9 mouse cellular contexts compared by ENCODE assay signal in the genomic region with DNA sequence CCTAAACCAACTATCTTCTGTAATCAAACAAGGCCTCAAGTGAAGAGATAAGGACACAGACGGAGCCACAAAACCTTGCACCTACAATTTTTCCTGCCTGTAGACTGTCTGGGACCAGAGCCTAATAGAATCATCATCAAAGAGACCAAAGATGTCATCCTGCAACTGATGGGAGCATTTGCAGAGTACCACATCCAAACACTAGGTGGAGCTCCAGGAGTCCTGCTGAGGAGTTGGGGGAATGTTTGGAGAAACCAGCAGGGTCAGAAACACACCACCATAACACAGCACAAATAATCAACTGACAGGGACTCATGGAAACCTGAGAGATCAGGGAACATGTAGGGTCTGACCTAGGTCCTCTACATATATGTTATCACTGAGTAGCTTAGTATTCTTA.
DNase-seq lines count a peak whose midpoint lies in the region; ATAC-seq and TF ChIP-seq lines count a peak whose summit lies in the region.
"Had no signal": no experiment of that assay in that cellular context is flagged by ENCODE, and none has a peak within 500 bp of the region (broad histone marks: within the 10 kb centered on the region; RNA-seq: fewer than 3 reads in every experiment).

No protein-coding gene starts in this region.

- H3K4me1 ChIP-seq in heart, adult 2 months (ENCODE audit: control insufficient read depth, insufficient read depth, low read length) = no peaks in the 10 kb centered on the region
- H3K4me1 ChIP-seq in lung, embryonic 14.5 days (ENCODE audit: insufficient read depth) = no peaks in the 10 kb centered on the region
- H3K4me1 ChIP-seq: heart, embryonic 12.5 days had no signal

- H3K27ac ChIP-seq in heart, adult 2 months = no peak overlapping the region
- H3K27ac ChIP-seq in lung, embryonic 14.5 days (ENCODE audit: low read depth) = no peak overlapping the region

- H3K9ac ChIP-seq in heart, adult 2 months (ENCODE audit: low read depth, low read length) = no peak overlapping the region
- no peak overlapping the region for H3K9ac ChIP-seq in lung, embryonic 14.5 days
- H3K9ac ChIP-seq: heart, embryonic 12.5 days had no signal

- intact Hi-C loops in heart, adult 2 months (cut with DNase I) = no loop called here

- H3K9me3 ChIP-seq in lung, embryonic 14.5 days (ENCODE audit: low read depth, low read length) = no peaks in the 10 kb centered on the region
- H3K9me3 ChIP-seq: heart, embryonic 12.5 days had no signal

- TF ChIP-seq POLR2A in heart, adult 2 months (IDR thresholded peaks at IDR 0.05; ENCODE audit: insufficient read depth, low read depth, low read length) = no peak

- ATAC-seq in lung, embryonic 14.5 days (ENCODE audit: insufficient read depth) = no peak

- whole genome bisulfite sequencing in heart, adult 2 months = 6% methylated on average over 1 of the region's 1 CpGs
- WGBS in lung, embryonic 14.5 days = 10% methylated on average over 1 of the region's 1 CpGs

- H3K4me3 ChIP-seq in heart, adult 2 months = no peak overlapping the region
- H3K4me3 ChIP-seq in lung, embryonic 14.5 days (ENCODE audit: low read depth, low read length) = no peak overlapping the region
- H3K4me3 ChIP-seq: heart, embryonic 12.5 days had no signal

- TF ChIP-seq CTCF in heart, adult 2 months (IDR thresholded peaks at IDR 0.05) = peak; percentile 64
- TF ChIP-seq CTCF in lung, embryonic 14.5 days (IDR thresholded peaks at IDR 0.05; ENCODE audit: low read depth) = peak; percentile 48

- no peaks in the 10 kb centered on the region for H3K27me3 ChIP-seq in heart, adult 2 months (ENCODE audit: control insufficient read depth, insufficient read depth, low read length)
- H3K27me3 ChIP-seq in lung, embryonic 14.5 days (ENCODE audit: insufficient read depth, low read length) = no peaks in the 10 kb centered on the region
- H3K27me3 ChIP-seq: heart, embryonic 12.5 days had no signal

- DNase-seq in heart, adult 2 months = no peak
- DNase-seq in heart, adult 11 months = no peak
- peak; percentile 18 for DNase-seq in lung, embryonic 14.5 days
- DNase-seq in lung, postnatal 25 days (ENCODE audit: low spot score) = no peak
- DNase-seq in brain, adult 2 months (ENCODE audit: low read depth, low spot score) = peak; percentile 29
- DNase-seq in mesoderm, embryonic 11.5 days (ENCODE audit: low read depth, low spot score) = peak; percentile 12
- DNase-seq in urinary bladder, adult 2 months (ENCODE audit: low spot score) = no peak
- DNase-seq in spleen, adult 18-20 months = no peak

- H3K36me3 ChIP-seq in heart, adult 2 months (ENCODE audit: control insufficient read depth, insufficient read depth, low read length) = no peaks in the 10 kb centered on the region
- no peaks in the 10 kb centered on the region for H3K36me3 ChIP-seq in lung, embryonic 14.5 days (ENCODE audit: insufficient read depth)
- H3K36me3 ChIP-seq: heart, embryonic 12.5 days had no signal

- no peaks in the 10 kb centered on the region for H3K79me2 ChIP-seq in heart, adult 2 months (replicated peaks; ENCODE audit: control insufficient read depth, insufficient read depth, low read length)

- H3K4me2 ChIP-seq in lung, embryonic 14.5 days = no peak overlapping the region
- H3K4me2 ChIP-seq: heart, embryonic 12.5 days had no signal

- TF ChIP-seq EP300 in heart, adult 2 months (IDR thresholded peaks at IDR 0.05; ENCODE audit: insufficient read depth, low read depth, low read length) = no peak

Comparison
In these comparisons a context has a peak if more than half of its experiments do, and no peak if none do; other contexts are left out.
1. DNase-seq: peak in lung, embryonic 14.5 days (single experiment), brain, adult 2 months (single experiment) and mesoderm, embryonic 11.5 days (single experiment); none in heart, adult 2 months (0 of 2), heart, adult 11 months (single experiment), lung, postnatal 25 days (single experiment), urinary bladder, adult 2 months (single experiment) and spleen, adult 18-20 months (0 of 2).